Mouse (Mus musculus): ENCODE measurements around the gene LTO1. TPM values are rescaled to one million over a fixed set of nuclear protein-coding genes. Genes with fewer than 3 reads are reported as not detected.

LTO1 gene
- polyA plus RNA-seq, 1 experiment from 2014 or later: 26.1 TPM

- ATAC-seq (ENCODE audit: insufficient number of reproducible peaks, insufficient read depth, low FRiP score, low TSS enrichment, low read depth): no peak
- no peaks in the 10 kb centered on the region for H3K36me3 ChIP-seq
- no peaks in the 10 kb centered on the region for H3K9me3 ChIP-seq
- H3K4me2 ChIP-seq: no peak overlapping the region
- WGBS: 66% methylated on average over 8 of the region's 8 CpGs
- H3K27me3 ChIP-seq: no peaks in the 10 kb centered on the region
- no peak overlapping the region for H3K9ac ChIP-seq (replicated peaks)
- no peak overlapping the region for H3K4me3 ChIP-seq (replicated peaks)
- no peaks in the 10 kb centered on the region for H3K4me1 ChIP-seq (replicated peaks)
- no peak overlapping the region for H3K27ac ChIP-seq
Observed at GRCm38 (mm10) chr7:144970997-144971768, 56.3 kb downstream of the LTO1 start.

- WGBS: 42% methylated on average over 2 of the region's 2 CpGs
- no peaks in the 10 kb centered on the region for H3K36me3 ChIP-seq
- H3K9me3 ChIP-seq: no peaks in the 10 kb centered on the region
Observed at GRCm38 (mm10) chr7:144971769-144972168, 56.9 kb downstream of the LTO1 start.

DNA sequence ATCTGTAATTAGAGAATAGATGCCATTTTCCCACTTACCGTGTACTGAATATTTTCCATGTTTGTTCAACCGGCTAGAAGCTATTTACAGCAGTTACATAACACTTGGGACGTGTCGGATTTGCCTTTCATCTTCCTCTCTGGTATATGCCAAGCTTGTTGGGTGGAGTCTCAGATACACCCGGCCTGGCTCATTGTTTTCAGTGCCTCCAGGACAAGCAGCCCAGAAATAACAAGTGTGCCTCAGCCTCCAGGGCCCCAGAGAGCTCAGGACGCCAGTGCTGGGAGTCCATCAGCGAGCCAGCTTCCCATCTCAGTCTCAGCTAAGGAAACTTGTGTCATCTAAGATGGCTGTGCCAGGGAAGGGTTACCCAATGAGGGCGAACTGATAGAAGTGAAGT lies 58.6 kb downstream of the LTO1 start:
- no peaks in the 10 kb centered on the region for H3K36me3 ChIP-seq
- ATAC-seq (ENCODE audit: insufficient number of reproducible peaks, insufficient read depth, low FRiP score, low TSS enrichment, low read depth): no peak
- 65% methylated on average over 8 of the region's 8 CpGs for WGBS
- H3K9me3 ChIP-seq: no peaks in the 10 kb centered on the region
- no peak overlapping the region for H3K27ac ChIP-seq
- H3K4me2 ChIP-seq: no peak overlapping the region
- H3K9ac ChIP-seq (replicated peaks): no peak overlapping the region
- H3K4me3 ChIP-seq (replicated peaks): no peak overlapping the region
- no peaks in the 10 kb centered on the region for H3K27me3 ChIP-seq
- H3K4me1 ChIP-seq (replicated peaks): no peaks in the 10 kb centered on the region

More at GRCm38 (mm10) chr7:144971769-144972168, 56.9 kb downstream of the LTO1 start:
- Histone ChIP-seq H3K9ac (replicated peaks) (no peak overlapping the region), H3K4me1 (replicated peaks) (no peaks in the 10 kb centered on the region), H3K27ac (no peak overlapping the region), H3K27me3 (no peaks in the 10 kb centered on the region), H3K4me3 (replicated peaks) (no peak overlapping the region), H3K4me2 (no peak overlapping the region)
- no peak; the same call in 1 of the 2 replicates for ATAC-seq (ENCODE audit: insufficient number of reproducible peaks, insufficient read depth, low FRiP score, low TSS enrichment, low read depth)

DNA sequence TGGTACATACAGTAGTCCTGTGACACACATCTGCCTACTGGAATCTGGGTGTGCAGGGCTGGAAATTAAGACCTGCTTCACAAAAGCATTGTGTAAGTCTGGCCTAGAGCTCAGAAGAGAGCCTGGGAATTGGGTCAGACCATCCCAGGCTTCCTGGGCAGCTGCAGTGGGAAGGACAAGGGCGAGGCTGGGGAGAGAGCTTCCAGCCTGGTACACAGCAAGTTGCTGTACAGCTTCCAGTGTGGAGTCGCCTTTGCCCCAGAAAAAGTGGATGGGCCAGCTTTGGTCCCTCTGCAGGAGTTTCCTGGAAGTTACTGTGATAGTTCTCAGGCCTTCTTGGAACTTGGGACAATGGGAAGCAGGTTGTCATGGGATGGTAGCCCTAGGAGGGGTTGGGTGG lies 62.2 kb downstream of the LTO1 start:
- H3K9me3 ChIP-seq: peaks cover 8% of the 10 kb centered on the region; the same call in 1 of the 2 replicates
- no peak overlapping the region for H3K27ac ChIP-seq
- no peak overlapping the region for H3K4me3 ChIP-seq (replicated peaks)
- H3K36me3 ChIP-seq: no peaks in the 10 kb centered on the region
- 77% methylated on average over 2 of the region's 2 CpGs for WGBS
- H3K4me2 ChIP-seq: no peak overlapping the region
- H3K27me3 ChIP-seq: no peaks in the 10 kb centered on the region
- H3K4me1 ChIP-seq (replicated peaks): no peaks in the 10 kb centered on the region
- no peak for ATAC-seq (ENCODE audit: insufficient number of reproducible peaks, insufficient read depth, low FRiP score, low TSS enrichment, low read depth)
- H3K9ac ChIP-seq (replicated peaks): no peak overlapping the region

DNA sequence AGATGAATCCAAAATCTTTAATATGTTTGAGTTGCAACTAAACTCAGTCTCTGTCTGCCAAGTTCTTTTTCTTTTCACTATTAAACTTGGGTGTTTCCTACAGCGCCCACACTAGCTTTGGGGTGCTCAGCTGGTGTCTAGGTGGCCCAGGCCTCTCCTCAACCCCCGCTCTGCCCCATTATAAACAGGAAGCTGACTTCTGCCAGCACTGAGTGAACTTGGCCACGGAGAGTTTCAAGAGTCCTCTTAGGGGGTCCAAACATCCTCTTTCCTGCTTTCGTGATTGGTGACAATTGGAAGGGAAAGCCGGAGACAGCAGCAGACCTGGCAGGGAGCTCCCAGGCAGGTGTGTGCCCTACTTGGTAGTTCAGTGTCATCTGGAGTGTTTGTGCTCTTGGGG lies 64.9 kb downstream of the LTO1 start:
- Histone ChIP-seq H3K27me3 (no peaks in the 10 kb centered on the region), H3K4me1 (replicated peaks) (no peaks in the 10 kb centered on the region), H3K36me3 (no peaks in the 10 kb centered on the region), H3K4me2 (no peak overlapping the region), H3K4me3 (replicated peaks) (no peak overlapping the region), H3K9ac (replicated peaks) (no peak overlapping the region), H3K27ac (no peak overlapping the region), H3K9me3 (peaks cover 8% of the 10 kb centered on the region; the same call in 1 of the 2 replicates)
- WGBS: 82% methylated on average over 5 of the region's 5 CpGs
- no peak for ATAC-seq (ENCODE audit: insufficient number of reproducible peaks, insufficient read depth, low FRiP score, low TSS enrichment, low read depth)

Other genes with a start within 250 kb of the LTO1 start
- gene Ano1, start 163.1 kb upstream of the LTO1 start, polyA plus RNA-seq (2016; fragmentation: Nextera tagmentation; extraction: Ambion mirVana): 1.7 and 1.8 TPM in 2 replicates
- gene Fgf3, start 77.0 kb upstream of the LTO1 start, polyA plus RNA-seq (2016; fragmentation: Nextera tagmentation; extraction: Ambion mirVana): not detected in 2 replicates
- gene Fgf4, start 67.7 kb upstream of the LTO1 start, polyA plus RNA-seq (2016; fragmentation: Nextera tagmentation; extraction: Ambion mirVana): 0.49 TPM in 2 replicates
- 0.42 and 0.76 TPM in 2 replicates for gene Fgf15, start 18.6 kb upstream of the LTO1 start, polyA plus RNA-seq (2016; fragmentation: Nextera tagmentation; extraction: Ambion mirVana)
- 165 and 178 TPM in 2 replicates for gene Ccnd1, start 24.8 kb downstream of the LTO1 start, polyA plus RNA-seq (2016; fragmentation: Nextera tagmentation; extraction: Ambion mirVana)